Mouse (Mus musculus) liver, embryonic 16.5 days (tissue): ENCODE measurements around the gene Ppip5k2. TPM values are rescaled to one million over a fixed set of nuclear protein-coding genes. Genes with fewer than 3 reads are reported as not detected.
A peak's percentile ranks its signal among the peaks of the same experiment; 100 is the strongest.
"Not testable (repeated sequence)": the region's sequence is repeated elsewhere in the genome, so short reads cannot be mapped to it uniquely, and the experiment has no call there.

Experiments used
- ATAC-seq: fragments of 200-750 bp; cut with Nextera tagmentation; 2 replicates; pipeline ENCODE4 v1.8.0; 2017; ENCODE audit warnings: low read depth, mild to moderate bottlenecking, moderate number of reproducible peaks, moderate library complexity
- H3K27ac ChIP-seq: fragments of 300-500 bp; sonication (generic); 2 replicates; pipeline ENCODE4 v1.5.1; 2014; ENCODE audit warnings: mild to moderate bottlenecking, low read length
- H3K27me3 ChIP-seq: fragments of 300-500 bp; sonication (generic); 2 replicates; pipeline ENCODE4 v1.6.1; 2014; ENCODE audit warnings: low read depth, low read length, mixed read lengths; ENCODE audit not compliant: control insufficient read depth, insufficient read depth
- H3K36me3 ChIP-seq: fragments of 300-500 bp; sonication (generic); 2 replicates; pipeline ENCODE4 v1.6.1; 2014; ENCODE audit warnings: mild to moderate bottlenecking; ENCODE audit not compliant: control insufficient read depth, insufficient read depth
- H3K4me1 ChIP-seq: fragments of 300-500 bp; sonication (generic); 2 replicates; pipeline ENCODE4 v1.6.1; 2014; ENCODE audit warnings: low read depth, low read length, mixed read lengths; ENCODE audit not compliant: control insufficient read depth
- H3K4me2 ChIP-seq: fragments of 300-500 bp; sonication (generic); 2 replicates; pipeline ENCODE4 v1.6.1; 2014; ENCODE audit warnings: low read depth, low read length, mixed read lengths
- H3K4me3 ChIP-seq: fragments of 300-500 bp; sonication (generic); 2 replicates; pipeline ENCODE4 v1.5.1; 2014; ENCODE audit warnings: low read depth, mild to moderate bottlenecking, low read length
- H3K9ac ChIP-seq: fragments of 300-500 bp; sonication (generic); 2 replicates; pipeline ENCODE4 v1.6.1; 2014; ENCODE audit warnings: low read depth, low read length
- H3K9me3 ChIP-seq: fragments of 300-500 bp; sonication (generic); replicated peaks from 2 replicates; pipeline ENCODE4 v1.6.1; 2016; ENCODE audit warnings: low read length; ENCODE audit not compliant: control insufficient read depth
- WGBS: fragments of 180-500 bp; shearing (Covaris S2); extraction: QIAGEN DNeasy Blood & Tissue Kit; methylation state at CpG from one replicate; pipeline ENCODE4 v1.1.7; 2014; ENCODE audit not compliant: insufficient replicate concordance; 5-methylcytosine and 5-hydroxymethylcytosine counted together
- polyA plus RNA-seq: library from polyadenylated mRNA; unstranded; fragments of >200 nt; fragmentation: Nextera tagmentation; extraction: Ambion mirVana; gene quantifications from 2 replicates; pipeline ENCODE4 v1.2.1, GENCODE M21; 2015

Ppip5k2 gene
- polyA plus RNA-seq, 1 experiment from 2014 or later: 11.1 TPM

DNA sequence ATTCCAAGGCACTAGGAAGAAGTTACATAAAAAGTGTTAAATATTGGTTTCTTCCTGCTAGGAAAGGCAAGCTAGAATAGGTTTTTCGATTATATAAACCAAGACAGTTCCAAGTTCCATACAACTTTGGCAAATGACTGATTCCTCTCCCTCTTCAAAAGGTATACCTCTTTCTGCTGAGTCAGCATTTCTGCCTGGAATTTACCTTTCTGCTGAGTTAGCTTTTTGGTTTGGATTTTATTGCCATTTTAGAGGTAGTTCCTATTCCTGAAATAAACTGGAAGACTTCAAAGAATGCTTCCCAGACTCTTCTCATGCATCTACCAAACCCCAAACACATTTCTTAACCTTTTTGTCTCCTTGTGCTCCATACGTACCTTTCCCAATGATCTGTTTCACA lies 2.1 kb downstream of the Ppip5k2 start:
- Histone ChIP-seq H3K4me1 (peaks cover 14% of the 10 kb centered on the region), H3K36me3 (no peaks in the 10 kb centered on the region), H3K27ac (no peak overlapping the region), H3K9ac (no peak overlapping the region), H3K4me3 (no peak overlapping the region), H3K9me3 (no peaks in the 10 kb centered on the region), H3K4me2 (peak overlapping the region; percentile 26), H3K27me3 (no peaks in the 10 kb centered on the region)
- 61% methylated on average over 2 of the region's 2 CpGs for WGBS
- no peak for ATAC-seq

DNA sequence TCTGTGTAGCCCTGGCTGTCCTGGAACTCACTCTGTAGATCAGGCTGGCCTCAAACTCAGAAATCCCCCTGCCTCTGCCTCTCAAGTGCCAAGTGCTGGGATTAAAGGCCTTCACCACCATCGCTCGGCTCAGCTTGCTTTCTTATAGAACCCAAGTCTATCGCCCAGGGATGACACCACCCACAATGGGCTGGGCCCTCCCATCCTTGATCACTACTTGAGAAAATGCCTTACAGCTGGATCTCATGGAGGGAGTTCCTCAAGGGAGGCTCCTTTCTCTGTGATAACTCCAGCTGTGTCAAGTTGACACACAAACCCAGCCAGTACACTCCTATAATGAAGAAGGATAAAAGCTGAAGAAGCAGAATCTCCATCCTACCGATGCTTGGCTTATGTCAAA lies 4.5 kb downstream of the Ppip5k2 start:
- H3K9ac ChIP-seq, H3K4me1 ChIP-seq, H3K27me3 ChIP-seq, H3K4me2 ChIP-seq, H3K9me3 ChIP-seq, H3K36me3 ChIP-seq, H3K4me3 ChIP-seq, H3K27ac ChIP-seq, ATAC-seq: not testable (repeated sequence)
- WGBS: 73% methylated on average over 4 of the region's 4 CpGs

DNA sequence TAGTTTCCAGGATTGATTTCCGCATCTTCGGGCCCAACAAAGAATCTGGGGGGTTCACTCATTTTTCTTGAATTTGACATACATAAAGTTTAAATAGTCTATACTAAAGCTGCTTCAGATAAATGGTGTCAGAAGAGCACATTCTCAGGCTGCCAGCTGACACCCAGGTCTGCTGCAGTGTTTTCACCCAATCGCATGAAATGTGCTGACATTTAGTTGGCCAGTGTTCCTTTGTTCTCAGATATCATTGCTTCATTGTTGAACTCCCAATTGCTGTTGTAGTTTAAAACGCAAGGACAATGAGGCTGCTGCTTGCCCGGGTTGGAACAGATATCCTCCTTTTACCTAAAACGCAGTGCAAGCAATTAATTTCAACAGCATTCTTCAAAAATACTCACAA lies 8.7 kb downstream of the Ppip5k2 start:
- no peaks in the 10 kb centered on the region for H3K9me3 ChIP-seq
- 79% methylated on average over 6 of the region's 6 CpGs for WGBS
- H3K4me3 ChIP-seq: no peak overlapping the region
- H3K4me1 ChIP-seq: no peaks in the 10 kb centered on the region
- ATAC-seq: no peak
- H3K27me3 ChIP-seq: no peaks in the 10 kb centered on the region
- no peak overlapping the region for H3K27ac ChIP-seq
- no peak overlapping the region for H3K9ac ChIP-seq
- no peak overlapping the region for H3K4me2 ChIP-seq
- no peaks in the 10 kb centered on the region for H3K36me3 ChIP-seq

DNA sequence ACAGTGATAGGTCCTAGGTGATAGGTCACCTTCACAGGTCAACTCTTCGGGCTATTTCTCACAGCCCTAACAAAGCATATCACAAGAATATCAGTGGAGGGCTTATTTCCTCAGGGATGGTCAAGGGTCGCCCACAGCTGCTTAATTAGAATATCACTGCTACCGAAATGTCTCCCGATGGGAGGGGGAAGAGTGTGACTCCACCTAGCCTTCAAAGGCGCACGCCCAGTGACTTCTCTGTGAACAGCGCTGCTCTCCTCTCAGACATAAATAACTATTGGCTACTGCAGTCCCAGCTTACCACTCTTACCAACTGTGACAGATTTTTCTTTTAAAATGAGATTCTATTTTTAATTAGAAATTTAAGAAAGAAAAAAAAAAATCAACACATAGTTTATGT lies 9.6 kb downstream of the Ppip5k2 start:
- no peaks in the 10 kb centered on the region; the same call in 1 of the 2 replicates for H3K36me3 ChIP-seq
- no peak overlapping the region for H3K9ac ChIP-seq
- no peaks in the 10 kb centered on the region for H3K27me3 ChIP-seq
- H3K4me2 ChIP-seq: no peak overlapping the region
- H3K4me3 ChIP-seq: no peak overlapping the region
- no peaks in the 10 kb centered on the region for H3K9me3 ChIP-seq
- no peak overlapping the region for H3K27ac ChIP-seq
- no peaks in the 10 kb centered on the region for H3K4me1 ChIP-seq
- ATAC-seq: no peak
- WGBS: 74% methylated on average over 7 of the region's 7 CpGs

DNA sequence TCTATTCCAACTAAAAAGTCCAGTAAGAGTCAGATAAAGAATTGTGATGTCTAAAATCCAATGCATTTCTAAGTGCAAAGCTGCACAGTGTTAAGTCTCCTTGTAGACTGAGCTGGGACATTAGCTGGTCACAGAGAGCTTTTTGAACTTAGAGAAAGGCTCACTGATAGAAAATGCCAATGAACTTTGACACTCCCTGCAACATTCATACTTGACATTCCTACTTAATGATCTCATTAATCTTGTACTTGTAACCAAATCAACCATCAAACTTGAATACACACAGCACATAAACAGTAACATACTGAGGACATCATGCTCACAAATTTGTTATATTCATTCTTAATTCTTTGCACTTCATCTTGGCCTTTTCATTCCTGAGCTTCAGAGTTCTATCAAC lies 10.4 kb downstream of the Ppip5k2 start:
- no peaks in the 10 kb centered on the region for H3K4me1 ChIP-seq
- no peaks in the 10 kb centered on the region; the same call in 1 of the 2 replicates for H3K36me3 ChIP-seq
- no peak overlapping the region for H3K4me2 ChIP-seq
- H3K4me3 ChIP-seq: no peak overlapping the region
- no peaks in the 10 kb centered on the region for H3K27me3 ChIP-seq
- no peak for ATAC-seq
- H3K9me3 ChIP-seq: no peaks in the 10 kb centered on the region
- H3K27ac ChIP-seq: no peak overlapping the region
- H3K9ac ChIP-seq: no peak overlapping the region

DNA sequence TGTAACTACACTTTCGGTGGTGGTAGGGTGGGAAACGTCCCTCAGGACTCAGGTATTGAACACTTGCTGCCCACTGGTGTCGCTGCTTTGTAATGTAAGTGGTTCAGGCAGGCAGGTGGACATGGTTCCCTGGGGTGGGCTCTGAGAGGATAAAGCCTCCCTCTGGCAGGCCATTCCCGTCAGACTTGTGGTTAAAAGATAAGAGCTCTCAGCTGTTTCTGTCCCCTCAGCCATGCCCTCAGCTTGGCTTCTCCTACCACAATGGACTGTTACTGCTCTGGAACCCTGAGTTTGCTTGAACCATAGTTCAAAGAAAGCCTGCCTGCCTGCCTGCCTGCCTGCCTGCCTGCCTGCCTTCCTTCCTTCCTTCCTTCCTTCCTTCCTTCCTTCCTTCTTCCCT lies 15.8 kb downstream of the Ppip5k2 start:
- no peaks in the 10 kb centered on the region for H3K27me3 ChIP-seq
- H3K9ac ChIP-seq: no peak overlapping the region
- H3K4me3 ChIP-seq: no peak overlapping the region
- H3K4me1 ChIP-seq: no peaks in the 10 kb centered on the region
- no peaks in the 10 kb centered on the region for H3K9me3 ChIP-seq
- H3K36me3 ChIP-seq: peaks cover 5% of the 10 kb centered on the region
- no peak for ATAC-seq
- no peak overlapping the region for H3K27ac ChIP-seq
- WGBS: 50% methylated on average over 4 of the region's 4 CpGs
- no peak overlapping the region for H3K4me2 ChIP-seq

DNA sequence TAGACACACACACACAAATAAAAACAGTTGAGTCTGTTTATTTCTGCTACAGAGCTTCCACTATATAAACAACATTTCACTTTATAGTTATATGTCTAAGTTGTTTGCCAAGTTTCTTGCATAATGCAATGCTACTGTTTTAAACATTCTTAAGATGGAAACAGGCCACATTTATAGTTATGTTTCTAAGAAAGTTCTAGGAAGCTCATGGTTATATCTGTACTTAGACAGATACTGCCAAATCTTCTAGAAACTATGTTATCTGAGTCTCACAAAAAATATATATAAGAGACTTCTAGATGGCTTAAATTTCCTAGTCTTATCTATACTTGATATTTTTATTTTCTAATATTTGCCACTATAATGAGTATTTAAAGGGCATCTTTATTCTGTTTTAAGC lies 17.0 kb downstream of the Ppip5k2 start:
- Histone ChIP-seq H3K9ac (no peak overlapping the region), H3K27ac (no peak overlapping the region), H3K4me1 (no peaks in the 10 kb centered on the region), H3K27me3 (no peaks in the 10 kb centered on the region), H3K4me3 (no peak overlapping the region), H3K9me3 (no peaks in the 10 kb centered on the region), H3K36me3 (peaks cover 5% of the 10 kb centered on the region), H3K4me2 (no peak overlapping the region)
- ATAC-seq: no peak

DNA sequence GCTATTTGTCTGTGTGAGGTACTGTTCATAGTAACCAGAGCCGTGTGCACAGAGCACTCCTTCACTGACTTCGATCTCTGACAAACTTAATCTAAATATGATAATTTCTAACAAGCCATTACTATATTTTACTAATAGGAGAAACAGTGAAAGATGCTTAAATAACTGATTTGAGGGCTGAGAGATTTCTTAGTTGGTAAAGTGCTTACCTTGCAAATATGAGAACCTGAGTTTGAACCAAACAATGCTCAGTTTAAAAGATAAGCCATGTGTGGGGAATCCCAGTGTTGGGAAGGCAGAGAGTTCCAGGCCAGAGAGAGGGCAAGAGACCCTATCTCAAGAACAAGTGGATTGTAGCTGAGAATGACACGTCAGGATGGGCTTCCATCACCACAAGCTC lies 22.0 kb downstream of the Ppip5k2 start:
- H3K4me1 ChIP-seq: no peaks in the 10 kb centered on the region
- ATAC-seq: no peak
- H3K9me3 ChIP-seq: no peaks in the 10 kb centered on the region
- H3K9ac ChIP-seq: no peak overlapping the region
- no peak overlapping the region for H3K27ac ChIP-seq
- H3K4me3 ChIP-seq: no peak overlapping the region
- H3K27me3 ChIP-seq: no peaks in the 10 kb centered on the region
- no peak overlapping the region for H3K4me2 ChIP-seq
- WGBS: 79% methylated on average over 3 of the region's 3 CpGs
- H3K36me3 ChIP-seq: peaks cover 10% of the 10 kb centered on the region; the same call in 1 of the 2 replicates

DNA sequence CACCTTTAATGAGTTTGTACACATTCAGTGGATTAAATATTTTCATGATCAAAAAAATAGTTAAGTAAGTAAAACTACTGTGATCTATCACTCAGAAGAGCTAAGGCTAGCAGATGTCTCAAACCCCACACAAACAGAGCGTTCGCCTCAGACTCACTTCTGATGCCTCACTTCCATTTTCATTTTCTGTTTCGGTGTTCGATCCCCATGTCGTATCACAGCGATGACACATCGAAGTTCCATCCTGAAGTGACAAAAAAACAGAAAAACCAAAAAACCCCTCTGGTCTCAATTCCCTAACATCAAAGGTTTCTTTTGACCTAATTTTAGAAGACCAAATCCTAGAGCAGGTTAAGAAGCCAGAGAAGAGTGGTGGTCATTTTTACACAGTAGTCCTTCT lies 23.9 kb downstream of the Ppip5k2 start:
- 84% methylated on average over 7 of the region's 7 CpGs for WGBS
- no peaks in the 10 kb centered on the region for H3K27me3 ChIP-seq
- H3K4me1 ChIP-seq: peaks cover 6% of the 10 kb centered on the region
- H3K9ac ChIP-seq: no peak overlapping the region
- no peak for ATAC-seq
- no peak overlapping the region for H3K27ac ChIP-seq
- no peak overlapping the region for H3K4me2 ChIP-seq
- no peak overlapping the region for H3K4me3 ChIP-seq
- peaks cover 5% of the 10 kb centered on the region; the same call in 1 of the 2 replicates for H3K36me3 ChIP-seq
- H3K9me3 ChIP-seq: no peaks in the 10 kb centered on the region

DNA sequence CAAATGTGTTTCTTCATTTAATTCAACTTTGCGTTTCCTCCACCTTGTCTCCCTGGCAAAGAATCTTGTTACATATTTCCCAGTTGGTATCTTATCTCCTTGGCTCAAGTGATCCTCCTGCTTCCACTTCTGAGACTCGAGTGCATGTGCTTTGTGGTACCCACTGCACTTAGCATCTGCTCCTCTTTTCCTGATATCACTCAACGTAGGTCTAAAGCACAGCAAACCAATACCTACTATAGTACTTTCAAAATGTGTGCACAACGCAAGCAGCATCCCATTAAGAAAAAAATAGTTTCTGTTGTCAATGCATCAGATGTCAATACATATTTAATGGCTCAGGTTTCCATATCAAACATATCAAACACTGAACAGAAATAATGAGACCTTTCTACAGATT lies 24.5 kb downstream of the Ppip5k2 start:
- H3K4me2 ChIP-seq: no peak overlapping the region
- H3K36me3 ChIP-seq: peaks cover 5% of the 10 kb centered on the region; the same call in 1 of the 2 replicates
- no peak for ATAC-seq
- H3K4me3 ChIP-seq: no peak overlapping the region
- no peak overlapping the region for H3K9ac ChIP-seq
- no peaks in the 10 kb centered on the region for H3K9me3 ChIP-seq
- 65% methylated on average over 4 of the region's 4 CpGs for WGBS
- H3K27me3 ChIP-seq: no peaks in the 10 kb centered on the region
- no peak overlapping the region for H3K27ac ChIP-seq
- peaks cover 6% of the 10 kb centered on the region for H3K4me1 ChIP-seq
